Mouse (Mus musculus) embryonic fibroblast, embryonic 13.5 days (primary cell): ENCODE data around the gene Ppard.

Source experiments
- CTCF ChIP-seq: IDR thresholded peaks from 2 replicates; pipeline ENCODE4 v1.5.1; 2011; ENCODE audit warnings: mild to moderate bottlenecking, control low read depth, low read length, moderate library complexity, borderline replicate concordance; ENCODE audit not compliant: insufficient read depth
- POLR2A ChIP-seq: IDR thresholded peaks from 2 replicates; pipeline ENCODE4 v1.6.1; 2011; ENCODE audit warnings: low read depth, mild to moderate bottlenecking, control low read depth, low read length, moderate library complexity

DNA sequence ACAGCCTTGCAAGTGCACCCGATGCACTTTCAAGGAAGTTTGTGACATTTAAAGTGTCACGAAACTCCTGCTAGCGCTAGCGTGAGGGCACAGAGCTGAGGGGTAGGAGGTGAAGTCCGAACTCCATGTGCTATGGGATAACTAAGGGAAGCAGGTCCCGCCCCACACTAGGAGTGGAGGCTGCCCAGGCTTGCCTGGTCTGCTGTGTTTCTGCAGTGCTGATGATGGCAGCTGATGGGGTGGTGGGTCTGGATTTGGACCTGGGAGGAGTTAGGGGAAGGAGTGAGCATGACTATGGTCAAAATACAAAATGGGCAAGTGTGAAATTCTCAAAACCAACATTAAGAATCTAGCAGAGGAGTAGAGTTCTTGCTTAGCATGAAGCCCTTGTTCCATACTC is 2.0 kb upstream of the Ppard start:
- no peak for TF ChIP-seq POLR2A
- no peak for TF ChIP-seq CTCF
